Mouse (Mus musculus) cortical plate, adult 2 months (tissue): ENCODE data around the gene Fam53a.

Experiments used
- CTCF ChIP-seq: fragments of 200-500 bp; IDR thresholded peaks from 2 replicates; pipeline ENCODE4 v1.5.1; 2011; ENCODE audit warnings: mild to moderate bottlenecking, control low read depth, low read length; ENCODE audit not compliant: insufficient read depth; ENCODE audit errors: extremely low read depth
- POLR2A ChIP-seq: fragments of 200-500 bp; IDR thresholded peaks from 2 replicates; pipeline ENCODE4 v1.6.1; 2011; ENCODE audit warnings: mild to moderate bottlenecking, low read length, control low read depth; ENCODE audit not compliant: insufficient read depth; ENCODE audit errors: extremely low read depth

DNA sequence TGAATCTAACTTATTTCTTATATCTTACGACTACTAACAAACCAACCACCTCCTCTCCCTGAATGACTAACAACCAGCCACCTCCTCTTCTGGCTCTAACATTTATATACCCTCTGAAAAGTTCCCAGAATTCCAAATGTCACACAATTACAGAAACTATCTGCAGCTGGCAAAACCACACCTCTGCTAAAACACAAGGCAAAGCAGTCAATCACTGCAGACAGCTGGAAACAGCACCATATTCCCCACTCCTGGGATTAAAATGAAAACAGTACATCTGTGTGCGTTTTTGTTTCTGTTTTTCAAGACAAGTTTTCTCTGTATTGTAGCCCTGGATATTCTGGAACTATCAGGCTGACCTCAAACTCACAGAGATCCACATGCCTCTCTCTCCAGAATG is 6.8 kb downstream of the Fam53a start:
- TF ChIP-seq POLR2A: no peak
- no peak for TF ChIP-seq CTCF
